Mouse (Mus musculus) kidney, postnatal 36 days (tissue): ENCODE measurements around the gene Scgb1a1.
"Not testable (repeated sequence)": the region's sequence is repeated elsewhere in the genome, so short reads cannot be mapped to it uniquely, and the experiment has no call there.

Source experiments
- DNase-seq, 2 experiments: peaks; one replicate each; pipeline ENCODE4 v3.0.0; 2021 to 2022; ENCODE audit warnings: mixed read lengths in 2 of 2

Scgb1a1 gene

GRCm38 (mm10) chr19:9087821-9088220 is at the start of gene Scgb1a1:
TSS of gene Scgb1a1 (minus strand) at chr19:9087958.
- no peak for DNase-seq

GRCm38 (mm10) chr19:9137159-9137558 is 49.4 kb upstream of the Scgb1a1 start:
- no peak for DNase-seq

- peak; percentile 91 to 96 for DNase-seq
Observed at GRCm38 (mm10) chr19:9135512-9136331, 48.0 kb upstream of the Scgb1a1 start, which contains the start of gene Asrgl1. TSS of gene Asrgl1 (minus strand) at chr19:9135636.

- peak; percentile 9 to 38 for DNase-seq
Observed at GRCm38 (mm10) chr19:9134746-9135511, 47.2 kb upstream of the Scgb1a1 start.

- no peak for DNase-seq
Observed at GRCm38 (mm10) chr19:9129996-9130395, 42.2 kb upstream of the Scgb1a1 start.

GRCm38 (mm10) chr19:9128499-9129194 is 40.9 kb upstream of the Scgb1a1 start:
- no peak for DNase-seq

- DNase-seq, result not testable (repeated sequence)
Observed at GRCm38 (mm10) chr19:9123986-9124385, 36.2 kb upstream of the Scgb1a1 start.

GRCm38 (mm10) chr19:9122390-9122789 is 34.6 kb upstream of the Scgb1a1 start:
- no peak for DNase-seq

- DNase-seq, result peak in 1 of 2 experiments; percentile 7
Observed at GRCm38 (mm10) chr19:9119655-9120425, 32.1 kb upstream of the Scgb1a1 start.

GRCm38 (mm10) chr19:9117275-9117674 is 29.5 kb upstream of the Scgb1a1 start:
- DNase-seq, result peak; percentile 12 to 14

- DNase-seq, result no peak
Observed at GRCm38 (mm10) chr19:9116268-9116667, 28.5 kb upstream of the Scgb1a1 start.

GRCm38 (mm10) chr19:9112043-9112442 is 24.3 kb upstream of the Scgb1a1 start:
- DNase-seq, result no peak

- DNase-seq, result peak; percentile 47 to 67
Observed at GRCm38 (mm10) chr19:9110182-9110869, 22.6 kb upstream of the Scgb1a1 start.

- DNase-seq, result no peak
Observed at GRCm38 (mm10) chr19:9108536-9108935, 20.8 kb upstream of the Scgb1a1 start.

- DNase-seq, result peak in 1 of 2 experiments; percentile 2
Observed at GRCm38 (mm10) chr19:9107379-9107755, 19.6 kb upstream of the Scgb1a1 start.

- DNase-seq, result peak in 1 of 2 experiments; percentile 8
Observed at GRCm38 (mm10) chr19:9106751-9107378, 19.1 kb upstream of the Scgb1a1 start.

- peak in 1 of 2 experiments; percentile 17 for DNase-seq
Observed at GRCm38 (mm10) chr19:9106096-9106495, 18.3 kb upstream of the Scgb1a1 start.

GRCm38 (mm10) chr19:9105101-9105685 is 17.4 kb upstream of the Scgb1a1 start:
- no peak for DNase-seq

- no peak for DNase-seq
Observed at GRCm38 (mm10) chr19:9103986-9104385, 16.2 kb upstream of the Scgb1a1 start.

GRCm38 (mm10) chr19:9101062-9101457 is 13.3 kb upstream of the Scgb1a1 start:
- DNase-seq, result no peak
